Mouse (Mus musculus): Measurements from ENCODE around the gene Gpcpd1.

- no peak for TF ChIP-seq TAL1 (IDR thresholded peaks at IDR 0.05; ENCODE audit: low read length)
- TF ChIP-seq GATA1 (IDR thresholded peaks at IDR 0.05; ENCODE audit: low read length), result no peak
Measured at GRCm38 (mm10) chr2:132584191-132584590, 3.3 kb downstream of the Gpcpd1 start.

Measured in erythroblast, embryonic 14.5 days (primary cell).